Mouse (Mus musculus) Patski (cell line): ENCODE results near the gene Tacr2. TPM values are rescaled to one million over a fixed set of nuclear protein-coding genes. Genes with fewer than 3 reads are reported as not detected.

Experiments
- ATAC-seq: fragments of 100-300 bp; one replicate; pipeline ENCODE4 v1.8.0; 2021
- CTCF ChIA-PET: fragments of 350-600 bp; sonication (Branson Sonifier 250); formaldehyde crosslinking; loops from one replicate; lab custom pipeline; 2022; ENCODE audit warnings: inconsistent platforms; lab: Charles Lee
- POLR2A ChIA-PET: fragments of 350-600 bp; sonication (Branson Sonifier 250); formaldehyde crosslinking; loops from one replicate; lab custom pipeline; 2022; ENCODE audit warnings: antibody characterized with exemption, inconsistent platforms; lab: Charles Lee
- DNase-seq: peaks from one replicate; pipeline ENCODE4 v3.0.0-alpha.2; 2011; ENCODE audit warnings: low read depth, low spot score
- H3K27me3 ChIP-seq: fragments of 371-371 bp; one replicate; pipeline ENCODE4 v1.5.1; 2021
- CTCF ChIP-seq: fragments of 100-300 bp; IDR thresholded peaks from one replicate; pipeline ENCODE4 v1.5.1; 2021
- in situ Hi-C: fragments of 300-500 bp; cut with MboI; formaldehyde crosslinking; loops from 3 replicates; pipeline ENCODE4 v1.11.1; 2018; ENCODE audit warnings: low pct_unique_long_range_greater_than_20kb, mixed read lengths
- polyA plus RNA-seq: library from polyadenylated mRNA; unstranded; gene quantifications from one replicate; pipeline ENCODE4 v1.2.3, GENCODE M21; 2021

Tacr2 gene
- polyA plus RNA-seq, 1 experiment from 2014 or later: 0.08 TPM

GRCm38 (mm10) chr10:62238688-62239087 lies 13.6 kb upstream of the Tacr2 start:
- in situ Hi-C loops: no loop called here
- DNase-seq (no peak), ATAC-seq (no peak)
- ChIA-PET CTCF (interaction anchor here (1.1 kb wide), 1 partner anchor 53 kb away, joined by 3 read pairs; no protein-coding TSS in a partner anchor), POLR2A (no interaction called here)
- no peak for TF ChIP-seq CTCF
- no peaks in the 10 kb centered on the region for H3K27me3 ChIP-seq

GRCm38 (mm10) chr10:62239270-62239669 lies 13.0 kb upstream of the Tacr2 start:
- no peak for TF ChIP-seq CTCF
- POLR2A ChIA-PET: no interaction called here
- CTCF ChIA-PET: interaction anchor here (1.1 kb wide), 1 partner anchor 53 kb away, joined by 3 read pairs; no protein-coding TSS in a partner anchor
- in situ Hi-C loops: no loop called here
- DNase-seq: peak; percentile 34
- H3K27me3 ChIP-seq: no peaks in the 10 kb centered on the region
- ATAC-seq: no peak

GRCm38 (mm10) chr10:62242358-62242757 lies 9.9 kb upstream of the Tacr2 start:
- CTCF ChIA-PET: interaction anchor here (1.2 kb wide), 1 partner anchor 56 kb away, joined by 7 read pairs; no protein-coding TSS in a partner anchor
- DNase-seq: no peak
- ATAC-seq: no peak
- in situ Hi-C loops: loop anchor here (5.0 kb wide), 2 partner anchors 50 to 140 kb away; no protein-coding TSS in a partner anchor
- no peak for TF ChIP-seq CTCF
- no peaks in the 10 kb centered on the region for H3K27me3 ChIP-seq
- POLR2A ChIA-PET: interaction anchor here (1.6 kb wide), 1 partner anchor 53 kb away, joined by 3 read pairs; no protein-coding TSS in a partner anchor

GRCm38 (mm10) chr10:62242896-62243295 lies 9.3 kb upstream of the Tacr2 start:
- DNase-seq (no peak), ATAC-seq (no peak)
- ChIA-PET POLR2A (interaction anchor here (1.6 kb wide), 1 partner anchor 53 kb away, joined by 3 read pairs; no protein-coding TSS in a partner anchor), CTCF (interaction anchor here (1.2 kb wide), 1 partner anchor 56 kb away, joined by 7 read pairs; no protein-coding TSS in a partner anchor)
- no peaks in the 10 kb centered on the region for H3K27me3 ChIP-seq
- in situ Hi-C loops: loop anchor here (5.0 kb wide), 2 partner anchors 51 to 141 kb away; no protein-coding TSS in a partner anchor
- TF ChIP-seq CTCF: no peak

GRCm38 (mm10) chr10:62244067-62244466 lies 8.2 kb upstream of the Tacr2 start:
- in situ Hi-C loops: loop anchor here (5.0 kb wide), 2 partner anchors 52 to 142 kb away; no protein-coding TSS in a partner anchor
- ChIA-PET POLR2A (no interaction called here), CTCF (interaction anchor here (0.8 to 1.6 kb wide), 2 partner anchors 17 to 57 kb away, joined by 3 to 8 read pairs; no protein-coding TSS in a partner anchor)
- no peaks in the 10 kb centered on the region for H3K27me3 ChIP-seq
- no peak for ATAC-seq
- no peak for DNase-seq
- TF ChIP-seq CTCF: no peak

GRCm38 (mm10) chr10:62247156-62247555 lies 5.1 kb upstream of the Tacr2 start:
- TF ChIP-seq CTCF: no peak
- no peak for DNase-seq
- in situ Hi-C loops: no loop called here
- ChIA-PET CTCF (interaction anchor here (0.9 to 2.8 kb wide), 3 partner anchors 14 to 163 kb away, joined by 3 to 14 read pairs (median 5); no protein-coding TSS in a partner anchor), POLR2A (no interaction called here)
- ATAC-seq: peak; percentile 27
- H3K27me3 ChIP-seq: no peaks in the 10 kb centered on the region

GRCm38 (mm10) chr10:62247815-62248214 lies 4.4 kb upstream of the Tacr2 start:
- ATAC-seq: peak; percentile 60
- no peaks in the 10 kb centered on the region for H3K27me3 ChIP-seq
- no peak for DNase-seq
- ChIA-PET CTCF (interaction anchor here (0.9 to 2.8 kb wide), 4 partner anchors 12 to 163 kb away, joined by 3 to 14 read pairs (median 4); no protein-coding TSS in a partner anchor), POLR2A (interaction anchor here (1.3 kb wide), 1 partner anchor 13 kb away, joined by 3 read pairs; no protein-coding TSS in a partner anchor)
- TF ChIP-seq CTCF: no peak
- in situ Hi-C loops: no loop called here

GRCm38 (mm10) chr10:62252496-62253235 lies 428 bp downstream of the Tacr2 start:
- ATAC-seq: no peak
- ChIA-PET POLR2A (no interaction called here), CTCF (no interaction called here)
- no peak for TF ChIP-seq CTCF
- in situ Hi-C loops: no loop called here
- no peaks in the 10 kb centered on the region for H3K27me3 ChIP-seq
- no peak for DNase-seq

GRCm38 (mm10) chr10:62258298-62258697 lies 6.1 kb downstream of the Tacr2 start:
- ChIA-PET POLR2A (no interaction called here), CTCF (interaction anchor here (1.4 kb wide), 1 partner anchor 152 kb away, joined by 5 read pairs; no protein-coding TSS in a partner anchor)
- ATAC-seq (no peak), DNase-seq (no peak)
- in situ Hi-C loops: no loop called here
- TF ChIP-seq CTCF: no peak
- H3K27me3 ChIP-seq: no peaks in the 10 kb centered on the region

- CTCF ChIA-PET: interaction anchor here (0.6 to 3.5 kb wide), 12 partner anchors 9 to 151 kb away, joined by 3 to 29 read pairs (median 4); partner anchors contain the start of gene Hk1
- DNase-seq: peak; percentile 33
Measured at GRCm38 (mm10) chr10:62261115-62261886, 9.1 kb downstream of the Tacr2 start.

More at GRCm38 (mm10) chr10:62261115-62261886, 9.1 kb downstream of the Tacr2 start:
- POLR2A ChIA-PET: interaction anchor here (0.6 to 1.1 kb wide), 4 partner anchors 13 to 70 kb away, joined by 3 to 5 read pairs (median 3); no protein-coding TSS in a partner anchor
- ATAC-seq: peak; percentile 89
- in situ Hi-C loops: no loop called here
- no peaks in the 10 kb centered on the region for H3K27me3 ChIP-seq
- TF ChIP-seq CTCF: peak; percentile 93
